Mouse (Mus musculus) heart, embryonic 11.5 days (tissue): Measurements from ENCODE around the gene Chd4. TPM values are rescaled to one million over a fixed set of nuclear protein-coding genes. Genes with fewer than 3 reads are reported as not detected.
"Not testable (repeated sequence)": the region's sequence is repeated elsewhere in the genome, so short reads cannot be mapped to it uniquely, and the experiment has no call there.

Source experiments
- ATAC-seq: fragments of 200-750 bp; cut with Nextera tagmentation; replicated peaks from 2 replicates; pipeline ENCODE4 v1.8.0; 2017; ENCODE audit warnings: moderate library complexity; ENCODE audit not compliant: insufficient number of reproducible peaks, low FRiP score, low TSS enrichment
- H3K27ac ChIP-seq: fragments of 300-500 bp; sonication (generic); 2 replicates; pipeline ENCODE4 v1.5.1; 2014; ENCODE audit warnings: mild to moderate bottlenecking, low read depth, low read length
- H3K27me3 ChIP-seq: fragments of 300-500 bp; sonication (generic); 2 replicates; pipeline ENCODE4 v1.6.1; 2014; ENCODE audit warnings: mild to moderate bottlenecking, low read length, mixed read lengths; ENCODE audit not compliant: control insufficient read depth, insufficient read depth
- H3K36me3 ChIP-seq: fragments of 300-500 bp; sonication (generic); 2 replicates; pipeline ENCODE4 v1.6.1; 2014; ENCODE audit warnings: mild to moderate bottlenecking, low read length, moderate library complexity, mixed read lengths; ENCODE audit not compliant: control insufficient read depth, insufficient read depth
- H3K4me1 ChIP-seq: fragments of 300-500 bp; sonication (generic); 2 replicates; pipeline ENCODE4 v1.6.1; 2014; ENCODE audit warnings: low read length; ENCODE audit not compliant: control insufficient read depth, insufficient read depth
- H3K4me2 ChIP-seq: fragments of 300-500 bp; sonication (generic); 2 replicates; pipeline ENCODE4 v1.6.1; 2014; ENCODE audit warnings: mild to moderate bottlenecking, moderate library complexity
- H3K4me3 ChIP-seq: fragments of 300-500 bp; sonication (generic); 2 replicates; pipeline ENCODE4 v1.5.1; 2014; ENCODE audit warnings: low read depth, low read length
- H3K9ac ChIP-seq: fragments of 300-500 bp; sonication (generic); 2 replicates; pipeline ENCODE4 v1.6.1; 2014; ENCODE audit warnings: mild to moderate bottlenecking, low read depth, low read length, moderate library complexity
- H3K9me3 ChIP-seq: fragments of 300-500 bp; sonication (generic); replicated peaks from 2 replicates; pipeline ENCODE4 v1.6.1; 2016; ENCODE audit warnings: low read length; ENCODE audit not compliant: control insufficient read depth
- WGBS: fragments of 180-500 bp; shearing (Covaris S2); extraction: QIAGEN DNeasy Blood & Tissue Kit; methylation state at CpG from one replicate; pipeline ENCODE4 v1.1.7; 2014; ENCODE audit not compliant: insufficient replicate concordance; 5-methylcytosine and 5-hydroxymethylcytosine counted together
- polyA plus RNA-seq: library from polyadenylated mRNA; unstranded; fragments of >200 nt; fragmentation: Nextera tagmentation; extraction: Ambion mirVana; gene quantifications from 2 replicates; pipeline ENCODE4 v1.2.1, GENCODE M21; 2014

Gene Chd4
- polyA plus RNA-seq, result 64.4 and 67.8 TPM in 2 replicates

DNA sequence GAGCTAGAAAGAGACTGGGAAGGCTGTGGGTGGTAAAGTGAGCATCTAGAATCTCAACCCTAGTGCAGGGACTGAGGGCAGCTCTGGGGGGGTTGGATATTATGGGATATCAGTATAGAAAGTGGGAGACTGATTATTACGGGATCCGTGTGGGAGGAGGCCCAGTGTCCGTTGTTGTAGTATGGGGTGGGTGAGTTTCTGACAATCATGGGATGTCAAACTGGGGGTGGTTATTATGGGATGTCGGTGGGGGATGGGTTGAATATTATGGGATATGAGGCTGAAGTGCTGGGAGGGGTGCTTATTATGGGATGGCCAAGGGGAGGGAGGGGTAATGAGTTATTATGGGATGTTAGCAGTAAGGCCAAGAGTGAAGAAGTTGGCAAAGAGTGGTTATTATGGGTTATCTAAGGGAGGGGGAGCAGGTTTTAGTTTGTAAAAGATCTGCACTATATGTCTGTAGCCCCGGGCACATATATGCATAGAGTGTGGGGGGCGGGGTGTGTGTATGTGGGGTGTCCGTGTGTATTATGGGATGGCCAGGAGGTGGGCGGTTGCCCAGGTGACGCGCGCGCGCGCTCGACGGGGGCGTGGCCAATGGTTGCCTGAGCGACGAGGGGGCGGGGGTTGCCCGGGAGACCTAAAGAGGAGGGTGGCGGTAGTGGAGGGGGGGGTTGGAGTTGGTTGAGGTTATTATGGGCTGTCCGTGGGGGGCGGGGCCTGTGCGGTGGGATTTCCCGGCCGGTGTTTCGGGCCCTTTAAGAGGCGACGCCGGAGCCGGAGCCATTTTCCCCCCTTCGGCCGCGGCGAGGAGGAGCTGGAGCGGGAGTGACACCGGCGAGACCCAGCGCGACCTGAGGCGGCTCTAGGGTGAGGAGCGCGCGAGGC is at the start of gene Chd4:
Gene Chd4, plus strand, starts transcription at position 591 of the 888 bp plus-strand sequence.
- peak within 1 kb of the TSS; percentile 97 for H3K27ac ChIP-seq
- H3K27me3 ChIP-seq, result no peaks in the 10 kb centered on the region
- ATAC-seq, result peak; percentile 71
- H3K4me3 ChIP-seq, result peak within 1 kb of the TSS; percentile 99
- WGBS, result 3% methylated on average over 39 of the region's 45 CpGs
- 0 out of 2 replicates have a peak, but pooled peaks cover 3% of the 10 kb centered on the region for H3K36me3 ChIP-seq
- H3K9me3 ChIP-seq, result no peaks in the 10 kb centered on the region
- peak within 1 kb of the TSS; percentile 98 for H3K9ac ChIP-seq
- peak within 1 kb of the TSS; percentile 98 for H3K4me2 ChIP-seq
- peaks cover 30% of the 10 kb centered on the region for H3K4me1 ChIP-seq

DNA sequence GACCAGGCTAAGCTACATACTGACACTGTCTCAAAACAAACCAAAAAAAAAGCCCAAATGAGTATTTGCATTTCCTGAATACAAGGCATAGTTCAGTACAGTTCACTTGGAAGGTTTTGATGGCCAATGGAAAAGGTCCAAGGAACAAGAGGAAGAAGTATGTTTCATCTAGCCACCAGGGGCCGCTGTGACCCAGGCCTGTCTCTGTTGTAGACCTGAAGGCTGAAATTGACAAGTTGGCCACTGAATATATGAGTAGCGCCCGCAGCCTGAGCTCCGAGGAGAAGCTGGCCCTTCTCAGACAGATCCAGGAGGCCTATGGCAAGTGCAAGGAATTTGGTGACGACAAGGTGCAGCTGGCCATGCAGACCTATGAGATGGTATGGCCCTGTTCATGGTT is 49.1 kb upstream of the Chd4 start:
- H3K4me2 ChIP-seq, result no peak overlapping the region
- ATAC-seq, result no peak
- H3K4me3 ChIP-seq, result no peak overlapping the region
- no peaks in the 10 kb centered on the region for H3K27me3 ChIP-seq
- H3K4me1 ChIP-seq, result no peaks in the 10 kb centered on the region
- no peak overlapping the region for H3K9ac ChIP-seq
- no peak overlapping the region for H3K27ac ChIP-seq
- WGBS, result 42% methylated on average over 5 of the region's 5 CpGs
- H3K9me3 ChIP-seq, result no peaks in the 10 kb centered on the region
- H3K36me3 ChIP-seq, result peaks cover 20% of the 10 kb centered on the region

DNA sequence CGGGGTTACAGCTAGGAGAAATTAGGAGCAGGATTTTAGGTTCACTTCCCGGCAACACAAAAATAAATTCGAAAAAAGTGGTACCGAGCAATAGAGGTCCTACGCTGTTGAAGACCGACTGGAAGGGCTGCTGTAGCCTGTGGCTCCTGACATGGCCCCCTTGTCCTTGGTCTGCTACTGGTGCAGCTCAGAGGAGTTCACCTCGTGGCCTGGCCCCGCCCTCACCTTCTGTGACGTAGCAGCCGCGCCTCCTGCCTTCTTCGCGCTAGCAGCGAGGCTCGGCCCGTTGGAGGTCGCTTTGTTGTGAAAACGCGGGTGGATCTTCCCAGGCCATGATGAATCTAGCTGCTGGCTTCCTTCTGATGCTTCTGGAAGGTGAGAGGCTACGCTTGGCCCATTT is 46.1 kb upstream of the Chd4 start, which contains the start of gene Acrbp:
Gene Acrbp, plus strand, starts transcription at position 12 of the 400 bp plus-strand sequence.
- H3K9me3 ChIP-seq, result no peaks in the 10 kb centered on the region
- 33% methylated on average over 20 of the region's 20 CpGs for WGBS
- no peak within 1 kb of the TSS for H3K4me2 ChIP-seq
- H3K9ac ChIP-seq, result no peak within 1 kb of the TSS
- H3K4me1 ChIP-seq, result no peaks in the 10 kb centered on the region
- no peaks in the 10 kb centered on the region for H3K27me3 ChIP-seq
- H3K27ac ChIP-seq, result no peak within 1 kb of the TSS
- H3K4me3 ChIP-seq, result no peak within 1 kb of the TSS
- peaks cover 25% of the 10 kb centered on the region for H3K36me3 ChIP-seq
- no peak for ATAC-seq

DNA sequence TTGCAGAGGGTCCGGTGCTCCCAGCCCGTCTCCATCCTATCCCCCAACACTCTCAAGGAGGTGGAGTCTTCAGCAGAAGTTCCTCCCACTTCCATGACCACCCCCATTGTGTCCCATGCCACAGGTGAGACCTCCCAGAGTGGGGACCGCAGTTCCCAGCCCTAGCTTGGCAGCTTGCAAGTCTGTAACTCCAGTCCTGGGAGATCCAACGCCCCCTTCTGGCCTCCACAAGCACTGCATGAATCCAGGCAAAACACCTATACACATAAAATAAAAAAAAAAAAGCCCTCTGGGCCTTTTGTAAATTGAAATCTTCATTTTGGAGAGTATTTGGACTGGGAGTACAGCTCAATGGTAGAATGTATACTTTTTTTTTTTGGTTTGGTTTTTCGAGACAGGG is 44.5 kb upstream of the Chd4 start:
- H3K9ac ChIP-seq, result no peak overlapping the region
- H3K4me3 ChIP-seq, result no peak overlapping the region
- no peaks in the 10 kb centered on the region for H3K4me1 ChIP-seq
- no peak overlapping the region for H3K4me2 ChIP-seq
- peaks cover 21% of the 10 kb centered on the region for H3K36me3 ChIP-seq
- ATAC-seq, result no peak
- 53% methylated on average over 5 of the region's 5 CpGs for WGBS
- H3K9me3 ChIP-seq, result no peaks in the 10 kb centered on the region
- no peaks in the 10 kb centered on the region for H3K27me3 ChIP-seq
- H3K27ac ChIP-seq, result no peak overlapping the region

DNA sequence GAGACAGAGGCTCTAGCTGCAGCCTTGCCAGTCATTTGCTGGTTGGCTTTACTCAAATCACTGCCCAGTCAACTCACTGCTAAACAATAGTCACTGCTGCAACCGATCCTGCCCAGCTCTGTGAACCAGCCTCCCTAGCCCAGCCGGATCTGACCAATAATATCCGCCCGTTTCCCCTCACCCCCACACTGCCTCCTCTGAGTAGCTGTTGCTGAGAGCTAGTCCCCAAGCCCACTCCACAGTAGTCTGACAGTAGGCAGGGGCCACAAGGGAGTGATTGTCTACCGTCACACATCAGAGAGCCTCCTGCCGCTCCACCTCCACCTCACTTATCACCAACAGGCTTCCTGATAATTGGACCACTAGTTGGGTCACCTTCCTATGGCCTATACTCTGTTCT is 34.3 kb upstream of the Chd4 start:
- WGBS, result 16% methylated on average over 6 of the region's 6 CpGs
- Histone ChIP-seq H3K27me3 (0 out of 2 replicates have a peak, but pooled peaks cover 2% of the 10 kb centered on the region), H3K4me1 (peaks cover 13% of the 10 kb centered on the region), H3K36me3 (no peaks in the 10 kb centered on the region), H3K9ac (peak overlapping the region; percentile 34; the same call in 1 of the 2 replicates), H3K27ac (no peak overlapping the region), H3K4me3 (no peak overlapping the region), H3K4me2 (peak overlapping the region; percentile 34), H3K9me3 (no peaks in the 10 kb centered on the region)
- ATAC-seq, result peak; percentile 51; the same call in 1 of the 2 replicates

DNA sequence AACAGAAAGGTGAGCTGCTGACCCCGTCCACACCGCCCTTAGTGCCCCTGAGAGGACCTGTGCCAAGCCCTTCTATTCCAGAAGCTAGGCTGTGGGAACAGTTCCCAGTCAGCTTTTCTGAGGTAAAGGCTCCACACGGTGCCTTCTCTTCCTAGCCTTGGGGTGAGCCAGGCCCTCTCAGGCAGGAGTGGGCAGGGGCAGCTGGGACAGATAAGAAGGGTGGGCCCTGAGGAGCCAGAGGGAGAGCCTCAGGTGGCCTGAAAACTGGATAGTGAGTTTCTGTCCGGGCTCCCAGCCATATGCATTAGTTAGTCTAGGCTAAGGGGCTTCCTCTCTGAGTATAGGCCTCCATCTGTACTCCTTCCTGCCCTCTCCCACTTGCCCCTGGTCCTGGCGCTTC is 33.3 kb upstream of the Chd4 start:
- no peak for ATAC-seq
- 73% methylated on average over 5 of the region's 5 CpGs for WGBS

DNA sequence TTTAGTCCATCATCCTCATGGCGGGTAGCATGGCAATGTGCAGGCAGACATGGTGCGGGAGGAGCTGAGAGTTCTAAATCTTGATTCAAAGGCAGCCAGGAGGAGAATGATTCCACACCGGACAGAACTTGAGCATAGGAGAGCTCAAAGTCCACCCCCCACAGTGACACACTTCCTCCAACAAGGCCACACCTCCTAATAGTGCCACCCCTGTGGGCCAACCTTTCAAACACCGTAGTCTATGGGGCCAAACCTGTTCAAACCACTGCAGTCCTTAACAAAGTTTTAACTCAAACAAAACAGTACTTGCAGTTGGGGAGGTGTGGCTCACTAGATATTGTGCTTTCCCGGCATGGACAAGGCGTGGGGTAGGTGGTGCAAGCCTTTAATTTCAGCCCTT is 31.9 kb upstream of the Chd4 start:
- no peak overlapping the region for H3K4me2 ChIP-seq
- WGBS, result 80% methylated on average over 6 of the region's 6 CpGs
- no peak overlapping the region for H3K4me3 ChIP-seq
- H3K27ac ChIP-seq, result no peak overlapping the region
- ATAC-seq, result no peak
- no peak overlapping the region for H3K9ac ChIP-seq
- no peaks in the 10 kb centered on the region for H3K36me3 ChIP-seq
- no peaks in the 10 kb centered on the region for H3K9me3 ChIP-seq
- peaks cover 13% of the 10 kb centered on the region for H3K4me1 ChIP-seq
- 0 out of 2 replicates have a peak, but pooled peaks cover 2% of the 10 kb centered on the region for H3K27me3 ChIP-seq

More for the DNA sequence above, 33.3 kb upstream of the Chd4 start:
- H3K36me3 ChIP-seq, result no peaks in the 10 kb centered on the region
- H3K27ac ChIP-seq, result no peak overlapping the region
- no peak overlapping the region for H3K9ac ChIP-seq
- H3K4me3 ChIP-seq, result no peak overlapping the region
- H3K9me3 ChIP-seq, result no peaks in the 10 kb centered on the region
- 0 out of 2 replicates have a peak, but pooled peaks cover 2% of the 10 kb centered on the region for H3K27me3 ChIP-seq
- H3K4me1 ChIP-seq, result peaks cover 13% of the 10 kb centered on the region
- no peak overlapping the region for H3K4me2 ChIP-seq

DNA sequence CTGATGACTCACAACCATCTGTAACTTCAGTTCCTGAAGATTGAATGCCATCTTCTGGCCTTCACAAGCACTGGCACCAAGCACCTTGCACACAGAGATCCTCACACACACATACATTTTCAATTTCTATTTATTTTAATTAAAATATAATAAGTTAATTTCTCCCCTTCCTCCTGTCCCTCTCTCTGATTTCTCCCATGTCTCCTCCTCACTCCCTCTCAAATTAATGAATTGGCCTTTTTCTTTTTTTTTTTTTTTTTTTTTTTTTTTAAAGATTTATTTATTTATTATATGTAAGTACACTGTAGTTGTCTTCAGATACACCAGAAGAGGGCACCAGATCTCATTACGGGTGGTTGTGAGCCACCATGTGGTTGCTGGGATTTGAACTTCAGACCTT is 30.6 kb upstream of the Chd4 start:
- not testable (repeated sequence) for H3K27ac ChIP-seq, H3K36me3 ChIP-seq, H3K4me2 ChIP-seq, H3K4me3 ChIP-seq, ATAC-seq, H3K9ac ChIP-seq, H3K27me3 ChIP-seq, H3K9me3 ChIP-seq
- WGBS, result no CpG with 5 or more reads among the region's 1 CpGs
- H3K4me1 ChIP-seq, result peaks cover 13% of the 10 kb centered on the region
